Mouse (Mus musculus): ENCODE results near the gene Unc45b. TPM values are rescaled to one million over a fixed set of nuclear protein-coding genes. Genes with fewer than 3 reads are reported as not detected.

The Unc45b gene
- polyA plus RNA-seq (2014; fragmentation: Nextera tagmentation; extraction: Ambion mirVana) = 206 and 211 TPM in 2 replicates

DNA sequence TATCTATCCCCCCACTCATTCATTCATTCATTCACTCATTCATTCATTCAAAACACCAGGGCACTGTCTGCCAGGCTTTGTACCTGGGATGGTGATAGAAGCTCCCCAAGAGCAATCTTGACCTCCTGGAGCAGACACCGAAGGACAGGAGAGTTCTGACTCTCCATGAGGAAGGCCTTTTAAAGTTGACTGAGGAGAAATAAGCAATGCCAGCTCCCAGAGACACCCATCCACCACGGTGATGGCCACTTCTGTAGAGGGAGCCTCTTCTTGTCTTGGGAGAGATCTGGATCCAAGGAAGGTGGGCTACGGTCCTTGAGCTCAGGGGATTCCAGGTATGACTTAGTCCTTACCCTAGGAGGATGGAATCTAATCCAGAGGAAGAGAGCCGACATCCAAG lies at the start of gene Unc45b:
Gene Unc45b (plus strand): TSS at position 301 of the 400 bp plus-strand sequence.
- peak within 1 kb of the TSS; percentile 97 for H3K27ac ChIP-seq (replicated peaks in 1 of 2; ENCODE audit: control insufficient read depth in 1 of 2, insufficient read depth in 1 of 2, low read depth in 2 of 2, low read length in 2 of 2)
- no peaks in the 10 kb centered on the region for H3K27me3 ChIP-seq (ENCODE audit: control insufficient read depth, insufficient read depth, low read length)
- H3K9me3 ChIP-seq (ENCODE audit: control insufficient read depth, low read length) = no peaks in the 10 kb centered on the region
- peaks cover 26 to 55% of the 10 kb centered on the region in 2 experiments for H3K4me1 ChIP-seq (ENCODE audit: control insufficient read depth in 2 of 2, insufficient read depth in 2 of 2, low read length in 2 of 2)
- peak within 1 kb of the TSS; percentile 85 for H3K4me2 ChIP-seq (ENCODE audit: low read length)
- peak within 1 kb of the TSS; percentile 55 for H3K4me3 ChIP-seq (ENCODE audit: control insufficient read depth in 1 of 2, insufficient read depth in 1 of 2, low read depth in 1 of 2, low read length in 2 of 2)
- 53% methylated on average over 4 of the region's 4 CpGs for WGBS
- ATAC-seq (ENCODE audit: insufficient number of reproducible peaks, insufficient read depth, low FRiP score, low read depth) = no peak
- peak within 1 kb of the TSS; percentile 86 for H3K9ac ChIP-seq (ENCODE audit: low read length)
- H3K36me3 ChIP-seq (ENCODE audit: control insufficient read depth, insufficient read depth, low read length) = peaks cover 22% of the 10 kb centered on the region

DNA sequence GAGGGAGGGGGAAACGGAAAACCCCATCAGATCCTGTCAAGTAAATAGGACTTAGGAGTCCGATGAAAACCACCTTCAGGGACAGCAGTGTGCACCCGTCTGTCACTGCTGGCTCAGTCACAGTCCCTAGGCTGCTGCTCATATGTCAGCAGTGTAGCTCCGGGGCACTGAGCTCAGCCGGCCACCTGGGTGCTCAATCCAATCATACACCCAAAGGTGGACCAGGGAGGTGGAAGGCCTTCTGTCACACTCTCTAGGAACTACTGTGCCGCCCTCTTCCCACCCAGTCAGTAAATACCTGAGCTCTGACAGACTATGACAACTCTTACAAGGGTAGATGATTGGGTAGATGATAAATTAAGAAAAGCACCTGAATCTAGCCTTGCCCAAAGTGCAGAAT lies 49.6 kb upstream of the Unc45b start:
- Histone ChIP-seq H3K4me3 (ENCODE audit: control insufficient read depth in 1 of 2, insufficient read depth in 1 of 2, low read depth in 1 of 2, low read length in 2 of 2) (no peak overlapping the region), H3K27me3 (ENCODE audit: control insufficient read depth, insufficient read depth, low read length) (no peaks in the 10 kb centered on the region), H3K27ac (replicated peaks in 1 of 2; ENCODE audit: control insufficient read depth in 1 of 2, insufficient read depth in 1 of 2, low read depth in 2 of 2, low read length in 2 of 2) (no peak overlapping the region), H3K4me1 (ENCODE audit: control insufficient read depth in 2 of 2, insufficient read depth in 2 of 2, low read length in 2 of 2) (peaks cover 2 to 5% of the 10 kb centered on the region in 2 experiments; a peak in 1 of 4 replicates), H3K9me3 (ENCODE audit: control insufficient read depth, low read length) (no peaks in the 10 kb centered on the region), H3K4me2 (ENCODE audit: low read length) (no peak overlapping the region), H3K36me3 (ENCODE audit: control insufficient read depth, insufficient read depth, low read length) (no peaks in the 10 kb centered on the region), H3K9ac (ENCODE audit: low read length) (no peak overlapping the region)
- no peak for ATAC-seq (ENCODE audit: insufficient number of reproducible peaks, insufficient read depth, low FRiP score, low read depth)
- 71% methylated on average over 6 of the region's 6 CpGs for WGBS

DNA sequence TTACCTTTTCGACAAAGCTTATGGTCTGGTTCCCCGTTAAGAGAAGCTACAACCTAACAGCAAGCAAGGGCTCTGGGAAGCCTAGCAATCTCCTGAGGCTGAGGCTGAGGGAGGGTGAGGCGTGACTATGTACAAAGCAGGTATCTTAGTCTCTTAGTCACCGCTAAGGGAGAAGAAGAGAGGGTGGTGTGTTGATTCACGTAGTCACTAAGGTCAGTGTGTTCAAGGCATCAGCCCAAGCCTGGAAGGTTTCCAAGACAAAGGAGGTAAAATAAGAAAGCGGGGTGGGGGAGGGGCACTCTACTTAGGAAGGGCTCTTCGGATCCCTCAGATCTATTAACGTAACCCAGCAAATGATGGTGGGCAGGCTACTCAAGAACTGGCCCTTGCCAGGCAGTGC lies 48.8 kb upstream of the Unc45b start:
- Histone ChIP-seq H3K4me1 (ENCODE audit: control insufficient read depth in 2 of 2, insufficient read depth in 2 of 2, low read length in 2 of 2) (peaks cover 2 to 5% of the 10 kb centered on the region in 2 experiments; a peak in 1 of 4 replicates), H3K4me3 (ENCODE audit: control insufficient read depth in 1 of 2, insufficient read depth in 1 of 2, low read depth in 1 of 2, low read length in 2 of 2) (no peak overlapping the region), H3K27ac (replicated peaks in 1 of 2; ENCODE audit: control insufficient read depth in 1 of 2, insufficient read depth in 1 of 2, low read depth in 2 of 2, low read length in 2 of 2) (no peak overlapping the region), H3K9me3 (ENCODE audit: control insufficient read depth, low read length) (no peaks in the 10 kb centered on the region), H3K4me2 (ENCODE audit: low read length) (no peak overlapping the region), H3K9ac (ENCODE audit: low read length) (no peak overlapping the region), H3K27me3 (ENCODE audit: control insufficient read depth, insufficient read depth, low read length) (no peaks in the 10 kb centered on the region), H3K36me3 (ENCODE audit: control insufficient read depth, insufficient read depth, low read length) (no peaks in the 10 kb centered on the region)
- WGBS = 61% methylated on average over 8 of the region's 8 CpGs
- ATAC-seq (ENCODE audit: insufficient number of reproducible peaks, insufficient read depth, low FRiP score, low read depth) = no peak

DNA sequence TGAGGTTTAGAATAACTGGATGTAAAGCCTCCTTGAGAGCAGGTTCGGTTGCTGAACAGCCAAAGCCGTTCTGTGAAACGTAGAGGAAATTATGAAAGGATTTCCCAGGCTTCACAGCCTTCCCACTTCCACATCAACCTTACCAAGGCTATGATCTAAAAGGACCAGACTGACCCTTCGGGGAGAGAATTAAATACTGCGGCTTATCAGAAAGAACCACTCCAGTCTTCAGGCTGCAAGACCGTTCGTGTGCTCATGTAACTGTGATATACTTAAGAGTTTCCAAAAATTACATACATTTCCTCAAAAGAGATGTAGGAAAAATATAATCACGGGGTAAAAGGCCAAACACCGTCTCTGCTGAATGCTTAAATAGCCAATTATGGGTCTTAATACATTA lies 47.7 kb upstream of the Unc45b start:
- Histone ChIP-seq H3K27me3 (ENCODE audit: control insufficient read depth, insufficient read depth, low read length) (no peaks in the 10 kb centered on the region), H3K9me3 (ENCODE audit: control insufficient read depth, low read length) (no peaks in the 10 kb centered on the region), H3K4me3 (ENCODE audit: control insufficient read depth in 1 of 2, insufficient read depth in 1 of 2, low read depth in 1 of 2, low read length in 2 of 2) (no peak overlapping the region), H3K4me1 (ENCODE audit: control insufficient read depth in 2 of 2, insufficient read depth in 2 of 2, low read length in 2 of 2) (peaks cover 2 to 5% of the 10 kb centered on the region in 2 experiments; a peak in 1 of 4 replicates), H3K36me3 (ENCODE audit: control insufficient read depth, insufficient read depth, low read length) (no peaks in the 10 kb centered on the region), H3K9ac (ENCODE audit: low read length) (no peak overlapping the region), H3K4me2 (ENCODE audit: low read length) (no peak overlapping the region), H3K27ac (replicated peaks in 1 of 2; ENCODE audit: control insufficient read depth in 1 of 2, insufficient read depth in 1 of 2, low read depth in 2 of 2, low read length in 2 of 2) (no peak overlapping the region)
- WGBS = 73% methylated on average over 9 of the region's 9 CpGs
- no peak for ATAC-seq (ENCODE audit: insufficient number of reproducible peaks, insufficient read depth, low FRiP score, low read depth)

DNA sequence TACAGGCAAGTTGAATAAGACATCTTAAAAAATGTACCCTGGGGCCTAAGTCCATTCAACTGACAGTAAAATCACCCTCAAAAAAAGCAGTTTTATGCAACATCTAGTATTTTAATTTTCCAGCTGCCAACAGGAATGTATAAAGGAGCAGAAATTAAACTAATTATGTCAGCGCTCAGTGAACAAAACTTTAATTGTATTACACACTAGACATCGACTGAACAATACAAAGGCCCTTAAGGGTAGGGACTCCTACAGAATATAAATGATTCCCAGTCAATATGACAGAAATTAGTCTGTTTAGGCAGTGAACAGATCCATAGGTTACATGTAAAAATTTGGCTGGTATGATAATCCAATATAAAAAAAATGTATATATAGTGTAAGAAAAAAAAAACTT lies 47.3 kb upstream of the Unc45b start:
- Histone ChIP-seq H3K4me3 (ENCODE audit: control insufficient read depth in 1 of 2, insufficient read depth in 1 of 2, low read depth in 1 of 2, low read length in 2 of 2) (no peak overlapping the region), H3K27ac (replicated peaks in 1 of 2; ENCODE audit: control insufficient read depth in 1 of 2, insufficient read depth in 1 of 2, low read depth in 2 of 2, low read length in 2 of 2) (no peak overlapping the region), H3K4me1 (ENCODE audit: control insufficient read depth in 2 of 2, insufficient read depth in 2 of 2, low read length in 2 of 2) (peaks cover 2 to 5% of the 10 kb centered on the region in 2 experiments; a peak in 1 of 4 replicates), H3K9ac (ENCODE audit: low read length) (no peak overlapping the region), H3K36me3 (ENCODE audit: control insufficient read depth, insufficient read depth, low read length) (no peaks in the 10 kb centered on the region), H3K27me3 (ENCODE audit: control insufficient read depth, insufficient read depth, low read length) (no peaks in the 10 kb centered on the region), H3K4me2 (ENCODE audit: low read length) (no peak overlapping the region), H3K9me3 (ENCODE audit: control insufficient read depth, low read length) (no peaks in the 10 kb centered on the region)
- ATAC-seq (ENCODE audit: insufficient number of reproducible peaks, insufficient read depth, low FRiP score, low read depth) = no peak
- WGBS = 84% methylated on average over 2 of the region's 2 CpGs

DNA sequence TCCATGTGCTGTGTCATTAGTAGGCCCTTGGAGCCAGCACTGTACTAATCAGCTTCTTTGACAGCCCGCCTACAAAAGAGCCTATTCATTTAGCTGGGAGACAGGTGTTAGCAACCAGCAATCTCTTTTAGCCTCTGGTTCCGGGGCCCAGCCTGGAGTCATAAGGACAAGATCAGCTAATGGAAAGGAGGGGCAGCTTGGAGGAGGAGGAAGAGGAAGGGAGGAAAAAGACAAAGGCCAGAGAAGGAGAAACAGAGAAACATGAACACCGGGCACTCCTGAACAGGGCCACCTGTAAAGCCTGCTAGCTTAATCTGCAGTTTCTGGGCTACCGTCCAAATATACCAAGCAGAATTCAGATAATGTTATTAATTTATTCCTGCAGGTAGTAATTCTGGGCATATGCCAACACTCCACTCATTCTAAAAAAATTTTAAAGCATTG lies 46.8 kb upstream of the Unc45b start:
- Histone ChIP-seq H3K36me3 (ENCODE audit: control insufficient read depth, insufficient read depth, low read length) (no peaks in the 10 kb centered on the region), H3K9ac (ENCODE audit: low read length) (no peak overlapping the region), H3K4me3 (ENCODE audit: control insufficient read depth in 1 of 2, insufficient read depth in 1 of 2, low read depth in 1 of 2, low read length in 2 of 2) (no peak overlapping the region), H3K4me2 (ENCODE audit: low read length) (no peak overlapping the region), H3K27ac (replicated peaks in 1 of 2; ENCODE audit: control insufficient read depth in 1 of 2, insufficient read depth in 1 of 2, low read depth in 2 of 2, low read length in 2 of 2) (no peak overlapping the region), H3K9me3 (ENCODE audit: control insufficient read depth, low read length) (no peaks in the 10 kb centered on the region), H3K27me3 (ENCODE audit: control insufficient read depth, insufficient read depth, low read length) (no peaks in the 10 kb centered on the region), H3K4me1 (ENCODE audit: control insufficient read depth in 2 of 2, insufficient read depth in 2 of 2, low read length in 2 of 2) (peaks cover 2 to 5% of the 10 kb centered on the region in 2 experiments; a peak in 1 of 4 replicates)
- WGBS = 59% methylated on average over 4 of the region's 4 CpGs
- no peak for ATAC-seq (ENCODE audit: insufficient number of reproducible peaks, insufficient read depth, low FRiP score, low read depth)

DNA sequence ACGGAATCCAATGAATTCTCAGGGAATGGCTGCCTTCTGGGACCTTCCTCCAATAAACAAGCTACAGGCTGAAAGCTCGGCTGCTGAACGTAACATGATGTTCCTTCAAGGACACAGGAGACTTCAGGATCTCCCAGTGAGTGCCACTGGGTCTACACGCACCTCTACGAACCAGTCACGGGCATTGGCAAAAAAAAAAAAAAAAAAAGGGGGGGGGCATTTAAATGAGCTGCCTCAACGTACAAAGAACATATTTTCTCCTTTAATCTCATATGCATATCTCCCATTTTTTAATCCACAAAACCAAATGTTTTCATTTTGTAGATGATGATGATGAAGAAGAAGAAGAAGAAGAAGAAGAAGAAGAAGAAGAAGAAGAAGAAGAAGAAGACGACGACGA lies 44.4 kb upstream of the Unc45b start:
- Histone ChIP-seq H3K4me2 (ENCODE audit: low read length) (no peak overlapping the region), H3K27ac (replicated peaks in 1 of 2; ENCODE audit: control insufficient read depth in 1 of 2, insufficient read depth in 1 of 2, low read depth in 2 of 2, low read length in 2 of 2) (no peak overlapping the region), H3K27me3 (ENCODE audit: control insufficient read depth, insufficient read depth, low read length) (no peaks in the 10 kb centered on the region), H3K36me3 (ENCODE audit: control insufficient read depth, insufficient read depth, low read length) (no peaks in the 10 kb centered on the region), H3K9me3 (ENCODE audit: control insufficient read depth, low read length) (no peaks in the 10 kb centered on the region), H3K4me1 (ENCODE audit: control insufficient read depth in 2 of 2, insufficient read depth in 2 of 2, low read length in 2 of 2) (peaks cover 2 to 9% of the 10 kb centered on the region in 2 experiments; a peak in 2 of 4 replicates), H3K4me3 (ENCODE audit: control insufficient read depth in 1 of 2, insufficient read depth in 1 of 2, low read depth in 1 of 2, low read length in 2 of 2) (no peak overlapping the region), H3K9ac (ENCODE audit: low read length) (no peak overlapping the region)
- no peak for ATAC-seq (ENCODE audit: insufficient number of reproducible peaks, insufficient read depth, low FRiP score, low read depth)
- 77% methylated on average over 10 of the region's 10 CpGs for WGBS

Measured in heart, embryonic 14.5 days (tissue).